Mouse (Mus musculus): ENCODE measurements around the gene Krtap6-2. TPM values are rescaled to one million over a fixed set of nuclear protein-coding genes. Genes with fewer than 3 reads are reported as not detected.

Gene Krtap6-2
- polyA plus RNA-seq, 1 experiment, result not detected

DNA sequence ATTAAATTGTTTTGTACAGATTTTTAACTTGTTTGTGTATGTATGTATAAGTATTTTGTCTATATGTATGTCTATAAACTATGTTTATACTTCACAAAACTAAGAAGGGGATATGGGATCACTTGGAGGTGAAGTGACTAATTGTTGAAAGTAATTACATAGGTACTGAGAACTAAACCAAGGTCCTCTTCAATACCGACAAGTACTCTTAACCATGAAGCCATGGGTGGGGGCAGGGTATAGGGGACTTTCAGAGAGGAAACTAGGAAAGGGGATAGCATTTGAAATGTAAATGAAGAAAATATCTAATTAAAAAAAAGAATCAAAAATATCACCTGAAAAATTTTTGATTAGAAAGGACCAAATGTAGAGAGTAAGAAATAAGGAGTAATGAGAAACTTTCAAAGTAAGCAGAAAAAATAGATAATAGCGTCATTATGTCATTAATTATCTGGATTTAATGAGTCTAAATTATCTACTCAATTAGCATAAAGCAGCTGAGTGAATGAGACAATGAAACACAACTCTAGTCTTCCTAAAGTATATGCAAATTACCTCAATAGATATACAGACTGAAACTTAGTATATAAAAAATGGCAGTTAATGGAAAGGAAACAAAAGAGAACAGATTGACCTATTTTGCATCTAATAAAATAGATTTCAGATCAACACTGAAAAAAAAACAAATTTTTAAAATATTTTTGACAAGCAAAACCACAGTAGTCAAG is 47.0 kb downstream of the Krtap6-2 start:
- Histone ChIP-seq H3K36me3 (ENCODE audit: control insufficient read depth, insufficient read depth, low read length) (no peaks in the 10 kb centered on the region), H3K27ac (ENCODE audit: insufficient read depth, low read depth, low read length) (no peak overlapping the region), H3K4me1 (ENCODE audit: control insufficient read depth, insufficient read depth, low read length) (no peaks in the 10 kb centered on the region), H3K4me3 (ENCODE audit: insufficient read depth, low read depth, low read length) (no peak overlapping the region), H3K27me3 (replicated peaks; ENCODE audit: control insufficient read depth, insufficient read depth, low read length) (no peaks in the 10 kb centered on the region)
- 72% methylated on average over 2 of the region's 2 CpGs for WGBS
- TF ChIP-seq CTCF (conservative IDR thresholded peaks at IDR 0.05; ENCODE audit: insufficient read depth, insufficient read length, low read depth, low read length), result no peak
- TF ChIP-seq POLR2A (IDR thresholded peaks at IDR 0.05; ENCODE audit: low read depth, low read length), result no peak
- DNase-seq, result no peak

Other genes with a start within 250 kb of the Krtap6-2 start
- not detected in 2 replicates for gene 1110057P08Rik, start 245.4 kb downstream of the Krtap6-2 start, polyA plus RNA-seq (2012; rRNA removed)
- gene Krtap20-2, start 214.2 kb downstream of the Krtap6-2 start, polyA plus RNA-seq (2012; rRNA removed), result not detected in 2 replicates
- gene Krtap21-1, start 16.2 kb downstream of the Krtap6-2 start, polyA plus RNA-seq (2012; rRNA removed), result not detected in 2 replicates
- not detected in 2 replicates for gene Krtap8-1, start 67.8 kb upstream of the Krtap6-2 start, polyA plus RNA-seq (2012; rRNA removed)
- not detected in 2 replicates for gene Krtap7-1, start 88.2 kb upstream of the Krtap6-2 start, polyA plus RNA-seq (2012; rRNA removed)
- gene Krtap11-1, start 151.1 kb upstream of the Krtap6-2 start, polyA plus RNA-seq (2012; rRNA removed), result not detected in 2 replicates

Measured in kidney, adult 2 months (tissue).